Mouse (Mus musculus) embryonic facial prominence, embryonic 12.5 days (tissue): ENCODE data around the gene Pdp2. TPM values are rescaled to one million over a fixed set of nuclear protein-coding genes. Genes with fewer than 3 reads are reported as not detected.
"Not testable (repeated sequence)": the region's sequence is repeated elsewhere in the genome, so short reads cannot be mapped to it uniquely, and the experiment has no call there.

Source experiments
- ATAC-seq: fragments of 200-750 bp; cut with Nextera tagmentation; 2 replicates; pipeline ENCODE4 v1.8.0; 2017; ENCODE audit not compliant: insufficient number of reproducible peaks, insufficient read depth, low FRiP score, low TSS enrichment
- H3K27ac ChIP-seq: fragments of 300-500 bp; sonication (generic); 2 replicates; pipeline ENCODE4 v1.5.1; 2016; ENCODE audit warnings: mild to moderate bottlenecking
- H3K27me3 ChIP-seq: fragments of 300-500 bp; sonication (generic); 2 replicates; pipeline ENCODE4 v1.6.1; 2016; ENCODE audit warnings: mild to moderate bottlenecking, moderate library complexity
- H3K36me3 ChIP-seq: fragments of 300-500 bp; sonication (generic); 2 replicates; pipeline ENCODE4 v1.6.1; 2016; ENCODE audit warnings: mild to moderate bottlenecking
- H3K4me1 ChIP-seq: fragments of 300-500 bp; sonication (generic); 2 replicates; pipeline ENCODE4 v1.6.1; 2016
- H3K4me2 ChIP-seq: fragments of 300-500 bp; sonication (generic); replicated peaks from 2 replicates; pipeline ENCODE4 v1.6.1; 2016; ENCODE audit warnings: mild to moderate bottlenecking, moderate library complexity
- H3K4me3 ChIP-seq: fragments of 300-500 bp; sonication (generic); 2 replicates; pipeline ENCODE4 v1.5.1; 2016; ENCODE audit warnings: mild to moderate bottlenecking
- H3K9ac ChIP-seq: fragments of 300-500 bp; sonication (generic); 2 replicates; pipeline ENCODE4 v1.6.1; 2016; ENCODE audit warnings: mild to moderate bottlenecking, moderate library complexity
- H3K9me3 ChIP-seq: fragments of 300-500 bp; sonication (generic); 2 replicates; pipeline ENCODE4 v1.6.1; 2016; ENCODE audit warnings: mild to moderate bottlenecking, moderate library complexity
- WGBS: fragments of 180-500 bp; shearing (Covaris S2); methylation state at CpG from one replicate; pipeline ENCODE4 v1.1.7; 2016; 5-methylcytosine and 5-hydroxymethylcytosine counted together
- polyA plus RNA-seq: library from polyadenylated mRNA; unstranded; fragments of >200 nt; fragmentation: Nextera tagmentation; extraction: Ambion mirVana; gene quantifications from 2 replicates; pipeline ENCODE4 v1.2.1, GENCODE M21; 2016

Pdp2 gene
- polyA plus RNA-seq, 1 experiment from 2014 or later = 13.7 TPM

DNA sequence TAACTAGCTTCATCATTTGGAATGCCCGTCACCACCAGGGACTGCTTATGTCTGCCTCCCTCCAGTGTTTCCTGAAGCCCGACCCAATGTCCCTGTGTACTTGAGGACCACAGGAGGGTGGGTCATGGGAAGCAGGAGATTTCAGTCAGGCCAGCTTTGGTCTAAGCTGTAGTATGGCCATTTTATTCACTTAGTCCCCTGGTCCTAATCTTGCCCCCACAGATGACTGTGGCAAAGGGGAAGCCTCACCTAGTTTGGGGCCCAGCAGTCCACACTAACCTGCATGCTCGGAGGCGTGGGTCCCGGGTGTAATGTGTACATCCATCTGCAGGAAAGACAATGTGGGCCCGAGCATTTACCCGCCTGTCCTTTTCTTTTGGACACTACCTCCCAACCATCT, 49.0 kb downstream of the Pdp2 start:
- peak overlapping the region; percentile 83 for H3K4me3 ChIP-seq
- no peaks in the 10 kb centered on the region for H3K9me3 ChIP-seq
- peak overlapping the region; percentile 89 for H3K9ac ChIP-seq
- H3K36me3 ChIP-seq = 0 out of 2 replicates have a peak, but pooled peaks cover 9% of the 10 kb centered on the region
- WGBS = 84% methylated on average over 7 of the region's 7 CpGs
- H3K4me1 ChIP-seq = peaks cover 10% of the 10 kb centered on the region
- no peak for ATAC-seq
- peak overlapping the region; percentile 90 for H3K4me2 ChIP-seq
- no peaks in the 10 kb centered on the region for H3K27me3 ChIP-seq
- no peak overlapping the region for H3K27ac ChIP-seq

DNA sequence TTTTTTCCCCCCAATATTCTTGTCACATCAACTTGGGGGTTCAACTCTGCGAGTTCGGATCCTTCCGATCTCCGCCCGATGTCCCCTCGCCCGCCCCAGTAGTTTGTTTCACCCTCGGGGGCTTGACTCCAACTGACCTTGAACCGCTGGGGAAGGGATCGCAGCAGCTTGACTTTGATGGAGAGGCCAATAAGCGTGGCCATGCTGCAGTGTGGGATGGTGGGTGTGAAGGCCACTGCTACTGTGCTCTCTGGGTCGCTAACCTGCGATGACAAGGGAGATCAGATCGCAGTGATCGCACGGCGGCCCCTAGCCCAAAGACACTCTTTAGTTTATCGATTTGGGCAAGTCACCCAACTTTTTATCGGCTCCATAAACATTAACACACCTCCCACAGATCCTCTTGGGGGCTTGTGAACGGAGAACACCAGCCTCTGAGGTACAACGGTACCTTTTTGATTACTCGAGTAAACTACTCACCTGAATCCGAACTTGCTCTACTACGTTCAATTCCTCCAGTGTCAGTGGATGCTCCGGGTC, 49.6 kb downstream of the Pdp2 start:
- 0 out of 2 replicates have a peak, but pooled peaks cover 9% of the 10 kb centered on the region for H3K36me3 ChIP-seq
- peak overlapping the region; percentile 89 for H3K9ac ChIP-seq
- 12% methylated on average over 25 of the region's 25 CpGs for WGBS
- peaks cover 10% of the 10 kb centered on the region for H3K4me1 ChIP-seq
- H3K27me3 ChIP-seq = no peaks in the 10 kb centered on the region
- H3K4me2 ChIP-seq = peak overlapping the region; percentile 90
- no peak for ATAC-seq
- H3K4me3 ChIP-seq = peak overlapping the region; percentile 83
- no peak overlapping the region for H3K27ac ChIP-seq
- no peaks in the 10 kb centered on the region for H3K9me3 ChIP-seq

DNA sequence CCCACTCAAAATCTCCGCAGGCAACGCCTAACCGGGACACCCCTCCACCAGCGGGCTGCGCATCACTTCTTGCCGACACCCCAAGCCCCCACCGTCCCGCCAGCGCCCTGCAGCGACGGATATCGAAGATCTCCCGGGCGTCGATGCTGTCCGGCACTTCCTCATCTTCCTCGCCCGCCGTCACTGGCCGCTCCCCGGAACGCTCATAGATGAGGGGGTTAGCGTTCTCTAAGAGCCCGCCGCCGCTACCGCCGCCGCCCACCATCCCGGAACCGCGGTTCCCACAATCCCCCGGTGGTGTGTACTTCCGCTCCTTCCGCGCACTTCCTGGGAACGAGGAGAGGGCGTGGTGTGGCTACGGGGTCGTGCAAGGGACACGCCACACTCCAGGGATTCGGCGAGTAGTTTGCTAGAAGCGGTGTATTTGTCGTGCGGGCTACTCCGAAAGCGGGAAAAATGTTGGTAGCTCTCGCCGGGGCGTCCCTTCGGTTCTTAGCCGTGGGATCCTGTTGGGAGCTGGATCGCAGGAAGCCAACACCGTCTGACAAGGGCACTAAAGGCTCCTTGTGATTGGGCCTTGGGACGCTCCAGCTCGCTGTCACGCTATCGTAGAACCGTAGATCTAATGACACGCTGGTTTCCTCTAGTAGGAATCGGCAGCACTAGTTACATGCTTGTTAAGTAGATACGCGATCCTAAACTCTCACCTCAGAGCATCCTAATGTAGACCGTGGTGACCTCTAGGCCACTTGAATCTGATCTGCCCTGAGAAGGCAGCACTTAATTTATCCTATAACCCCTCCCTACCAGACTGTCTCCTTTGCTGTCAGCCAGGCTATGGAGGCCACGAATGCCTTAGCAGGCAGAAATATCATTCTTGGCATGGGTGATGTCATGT, 50.4 kb downstream of the Pdp2 start, which contains the start of gene Ciao2b:
Gene Ciao2b (minus strand): TSS at position 540 of the 898 bp plus-strand sequence.
- ATAC-seq = peak; percentile 88
- under 1% methylated on average over 66 of the region's 66 CpGs for WGBS
- Histone ChIP-seq H3K9ac (peak within 1 kb of the TSS; percentile 89), H3K27me3 (no peaks in the 10 kb centered on the region), H3K36me3 (0 out of 2 replicates have a peak, but pooled peaks cover 9% of the 10 kb centered on the region), H3K4me1 (peaks cover 10% of the 10 kb centered on the region), H3K4me3 (peak within 1 kb of the TSS; percentile 83), H3K9me3 (no peaks in the 10 kb centered on the region), H3K4me2 (peak within 1 kb of the TSS; percentile 90), H3K27ac (no peak within 1 kb of the TSS)

DNA sequence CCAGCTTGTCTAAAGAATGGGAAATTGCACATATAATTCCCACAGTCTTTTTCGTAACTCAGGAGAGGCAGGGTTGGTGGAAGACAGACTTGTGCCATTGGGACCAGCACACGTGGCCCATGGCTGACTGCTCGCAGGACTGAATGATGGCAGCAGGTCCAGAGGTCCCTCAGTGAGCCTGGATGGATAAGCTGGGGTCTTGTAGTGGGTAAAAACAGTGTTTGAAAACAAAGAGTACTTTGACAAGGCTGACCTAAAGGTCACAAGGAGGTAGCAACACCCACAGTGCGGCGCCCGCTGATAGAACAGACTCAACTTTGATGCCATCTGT, 51.0 kb downstream of the Pdp2 start:
- Histone ChIP-seq H3K27me3 (no peaks in the 10 kb centered on the region), H3K27ac (no peak overlapping the region), H3K4me1 (peaks cover 10% of the 10 kb centered on the region), H3K9ac (peak overlapping the region; percentile 89), H3K9me3 (no peaks in the 10 kb centered on the region), H3K4me2 (peak overlapping the region; percentile 90), H3K36me3 (0 out of 2 replicates have a peak, but pooled peaks cover 9% of the 10 kb centered on the region), H3K4me3 (peak overlapping the region; percentile 83)
- no peak for ATAC-seq
- WGBS = 67% methylated on average over 6 of the region's 6 CpGs

DNA sequence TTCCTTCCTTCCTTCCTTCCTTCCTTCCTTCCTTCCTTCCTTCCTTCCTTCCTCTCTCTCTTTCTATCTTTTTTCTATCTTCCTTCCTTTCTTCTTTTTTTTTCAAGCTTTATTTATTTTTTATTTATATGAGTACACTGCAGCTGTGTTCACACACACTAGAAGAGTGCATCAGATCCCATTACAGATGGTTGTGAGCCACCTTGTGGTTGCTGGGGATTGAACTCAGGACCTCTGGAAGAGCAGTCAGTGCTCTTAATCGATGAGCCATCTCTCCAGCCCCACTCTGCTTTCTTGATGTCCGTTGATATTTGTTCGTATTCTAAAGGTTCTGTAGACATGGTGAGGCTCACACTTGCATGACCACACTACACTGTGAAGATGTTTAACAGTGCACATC, 52.9 kb downstream of the Pdp2 start:
- not testable (repeated sequence) for ATAC-seq, H3K4me3 ChIP-seq, H3K9me3 ChIP-seq, H3K9ac ChIP-seq, H3K27ac ChIP-seq, H3K27me3 ChIP-seq, H3K36me3 ChIP-seq, H3K4me2 ChIP-seq
- H3K4me1 ChIP-seq = peaks cover 10% of the 10 kb centered on the region
- WGBS = 72% methylated on average over 3 of the region's 3 CpGs

Other genes with a start within 250 kb of the Pdp2 start
- gene Cmtm4, start 195.6 kb upstream of the Pdp2 start, polyA plus RNA-seq = 3.0 and 3.3 TPM in 2 replicates
- gene Dync1li2, start 148.4 kb upstream of the Pdp2 start, polyA plus RNA-seq = 87.3 and 89.1 TPM in 2 replicates
- 0.24 and 0.29 TPM in 2 replicates for gene Terb1, start 81.5 kb upstream of the Pdp2 start, polyA plus RNA-seq
- 129 TPM in 2 replicates for gene Nae1, start 56.8 kb upstream of the Pdp2 start, polyA plus RNA-seq
- 0.83 and 0.97 TPM in 2 replicates for gene Car7, start 56.8 kb upstream of the Pdp2 start, polyA plus RNA-seq
- gene Cdh16, start 32.9 kb downstream of the Pdp2 start, polyA plus RNA-seq = not detected in 2 replicates
- 3.5 and 5.1 TPM in 2 replicates for gene Rrad, start 39.9 kb downstream of the Pdp2 start, polyA plus RNA-seq
- 83.7 and 87.9 TPM in 2 replicates for gene Ciao2b, start 50.5 kb downstream of the Pdp2 start, polyA plus RNA-seq
- not detected in 2 replicates for gene Ces2a, start 142.6 kb downstream of the Pdp2 start, polyA plus RNA-seq
- 0.23 TPM in 1 of 2 replicates, not detected in the other for gene Ces2b, start 240.1 kb downstream of the Pdp2 start, polyA plus RNA-seq